Mouse (Mus musculus) small intestine, adult 2 months (tissue): ENCODE results near the gene Fuca1. TPM values are rescaled to one million over a fixed set of nuclear protein-coding genes. Genes with fewer than 3 reads are reported as not detected.

Source experiments
- H3K27ac ChIP-seq: fragments of 200-500 bp; 2 replicates; pipeline ENCODE4 v1.5.1; 2012; ENCODE audit warnings: low read depth, low read length, control low read depth, inconsistent platforms; ENCODE audit not compliant: insufficient read depth
- H3K27me3 ChIP-seq: fragments of 200-500 bp; 2 replicates; pipeline ENCODE4 v1.6.1; 2012; ENCODE audit warnings: mild to moderate bottlenecking, moderate library complexity, low read length, inconsistent platforms; ENCODE audit not compliant: control insufficient read depth, insufficient read depth
- H3K36me3 ChIP-seq: fragments of 200-500 bp; 2 replicates; pipeline ENCODE4 v1.6.1; 2012; ENCODE audit warnings: mild to moderate bottlenecking, low read length, control low read depth, inconsistent platforms; ENCODE audit not compliant: control insufficient read depth, insufficient read depth
- H3K4me1 ChIP-seq: fragments of 200-500 bp; 2 replicates; pipeline ENCODE4 v1.6.1; 2012; ENCODE audit warnings: low read length, inconsistent platforms, mixed read lengths; ENCODE audit not compliant: control insufficient read depth, insufficient read depth, insufficient read length
- H3K4me3 ChIP-seq: fragments of 200-500 bp; 2 replicates; pipeline ENCODE4 v1.5.1; 2012; ENCODE audit warnings: low read depth, mild to moderate bottlenecking, control low read depth, inconsistent platforms, low read length, moderate library complexity
- CTCF ChIP-seq: fragments of 200-500 bp; IDR thresholded peaks from 2 replicates; pipeline ENCODE4 v1.5.1; 2012; ENCODE audit warnings: low read depth, mild to moderate bottlenecking, control low read depth, inconsistent platforms, low read length, moderate library complexity, mixed read lengths; ENCODE audit not compliant: insufficient replicate concordance, insufficient read length; ENCODE audit errors: extremely low read depth
- POLR2A ChIP-seq: fragments of 200-500 bp; IDR thresholded peaks from 2 replicates; pipeline ENCODE4 v1.6.1; 2012; ENCODE audit warnings: low read depth, mild to moderate bottlenecking, control low read depth, inconsistent platforms, low read length, moderate library complexity
- WGBS: fragments of 180-500 bp; shearing (Covaris S2); methylation state at CpG from one replicate; pipeline ENCODE4 v1.1.7; 2018; 5-methylcytosine and 5-hydroxymethylcytosine counted together
- polyA plus RNA-seq: library from polyadenylated mRNA; depleted of rRNA; stranded (reverse); fragments of >200 nt; gene quantifications from 2 replicates; pipeline ENCODE4 v1.2.3, GENCODE M21; 2012; rRNA removed

Fuca1 gene
- polyA plus RNA-seq, 1 experiment, result 108 TPM

GRCm38 (mm10) chr4:135981524-135982063 is 61.1 kb downstream of the Fuca1 start:
- Histone ChIP-seq H3K4me3 (no peak overlapping the region), H3K27ac (peak overlapping the region; percentile 21; the same call in 1 of the 2 replicates), H3K4me1 (peaks cover 14% of the 10 kb centered on the region), H3K27me3 (no peaks in the 10 kb centered on the region), H3K36me3 (peaks cover 24% of the 10 kb centered on the region)
- WGBS, result 35% methylated on average over 7 of the region's 7 CpGs
- TF ChIP-seq CTCF (no peak), POLR2A (no peak)

GRCm38 (mm10) chr4:135984556-135984955 is 64.0 kb downstream of the Fuca1 start:
- WGBS, result 83% methylated on average over 5 of the region's 5 CpGs
- Histone ChIP-seq H3K4me3 (no peak overlapping the region), H3K36me3 (peaks cover 12% of the 10 kb centered on the region), H3K4me1 (peaks cover 14% of the 10 kb centered on the region; the same call in 1 of the 2 replicates), H3K27ac (no peak overlapping the region), H3K27me3 (no peaks in the 10 kb centered on the region)
- TF ChIP-seq POLR2A (no peak), CTCF (no peak)

- Histone ChIP-seq H3K27ac (no peak overlapping the region), H3K4me3 (no peak overlapping the region), H3K27me3 (no peaks in the 10 kb centered on the region), H3K36me3 (peaks cover 12% of the 10 kb centered on the region), H3K4me1 (peaks cover 14% of the 10 kb centered on the region; the same call in 1 of the 2 replicates)
- WGBS, result 73% methylated on average over 5 of the region's 5 CpGs
- TF ChIP-seq CTCF (no peak), POLR2A (no peak)
Observed at GRCm38 (mm10) chr4:135985193-135985592, 64.7 kb downstream of the Fuca1 start.

GRCm38 (mm10) chr4:135985769-135986168 is 65.2 kb downstream of the Fuca1 start:
- TF ChIP-seq POLR2A, result no peak
- TF ChIP-seq CTCF, result no peak
- no peaks in the 10 kb centered on the region for H3K27me3 ChIP-seq
- H3K4me1 ChIP-seq, result peaks cover 13% of the 10 kb centered on the region; the same call in 1 of the 2 replicates
- H3K4me3 ChIP-seq, result peak overlapping the region; percentile 16; the same call in 1 of the 2 replicates
- 80% methylated on average over 7 of the region's 7 CpGs for WGBS
- H3K27ac ChIP-seq, result no peak overlapping the region
- peaks cover 12% of the 10 kb centered on the region for H3K36me3 ChIP-seq

- no peaks in the 10 kb centered on the region for H3K27me3 ChIP-seq
- H3K36me3 ChIP-seq, result peaks cover 12% of the 10 kb centered on the region
- 4% methylated on average over 23 of the region's 23 CpGs for WGBS
- peaks cover 10% of the 10 kb centered on the region; the same call in 1 of the 2 replicates for H3K4me1 ChIP-seq
- H3K4me3 ChIP-seq, result peak overlapping the region; percentile 83
- H3K27ac ChIP-seq, result peak overlapping the region; percentile 32
- TF ChIP-seq CTCF (no peak), POLR2A (no peak)
Observed at GRCm38 (mm10) chr4:135986301-135986942, 65.9 kb downstream of the Fuca1 start.

- no peaks in the 10 kb centered on the region for H3K27me3 ChIP-seq
- TF ChIP-seq CTCF (no peak), POLR2A (peak; percentile 85)
- under 1% methylated on average over 81 of the region's 81 CpGs for WGBS
Observed at GRCm38 (mm10) chr4:135986943-135987710, 66.6 kb downstream of the Fuca1 start, which contains the start of gene Pithd1. Gene Pithd1 (minus strand): TSS chr4:135987264.

GRCm38 (mm10) chr4:135987714-135988113 is 67.2 kb downstream of the Fuca1 start:
- Histone ChIP-seq H3K4me1 (peaks cover 8% of the 10 kb centered on the region; the same call in 1 of the 2 replicates), H3K4me3 (no peak overlapping the region), H3K27ac (no peak overlapping the region), H3K36me3 (peaks cover 12% of the 10 kb centered on the region), H3K27me3 (no peaks in the 10 kb centered on the region)
- TF ChIP-seq POLR2A, result no peak
- no peak for TF ChIP-seq CTCF
- 61% methylated on average over 9 of the region's 9 CpGs for WGBS

More at GRCm38 (mm10) chr4:135986943-135987710, 66.6 kb downstream of the Fuca1 start, which contains the start of gene Pithd1:
- Histone ChIP-seq H3K4me1 (peaks cover 8% of the 10 kb centered on the region; the same call in 1 of the 2 replicates), H3K4me3 (peak within 1 kb of the TSS; percentile 83), H3K36me3 (peaks cover 12% of the 10 kb centered on the region), H3K27ac (peak within 1 kb of the TSS; percentile 72)

Other genes with a start within 250 kb of the Fuca1 start
- gene Ifnlr1, start 234.4 kb upstream of the Fuca1 start, polyA plus RNA-seq, result 4.9 and 11.4 TPM in 2 replicates
- gene Il22ra1, start 192.6 kb upstream of the Fuca1 start, polyA plus RNA-seq, result 62.3 and 171 TPM in 2 replicates
- 0.56 and 1.1 TPM in 2 replicates for gene Myom3, start 161.0 kb upstream of the Fuca1 start, polyA plus RNA-seq
- gene Srsf10, start 65.0 kb upstream of the Fuca1 start, polyA plus RNA-seq, result 29.5 and 48.2 TPM in 2 replicates
- gene Pnrc2, start 46.9 kb upstream of the Fuca1 start, polyA plus RNA-seq, result 2.4 and 8.5 TPM in 2 replicates
- gene Cnr2, start 25.3 kb upstream of the Fuca1 start, polyA plus RNA-seq, result 1.0 and 1.1 TPM in 2 replicates
- 50.3 and 76.6 TPM in 2 replicates for gene Hmgcl, start 25.7 kb downstream of the Fuca1 start, polyA plus RNA-seq
- 116 and 163 TPM in 2 replicates for gene Gale, start 43.0 kb downstream of the Fuca1 start, polyA plus RNA-seq
- gene Lypla2, start 51.9 kb downstream of the Fuca1 start, polyA plus RNA-seq, result 79.6 and 166 TPM in 2 replicates
- 32.2 and 60.0 TPM in 2 replicates for gene Pithd1, start 66.5 kb downstream of the Fuca1 start, polyA plus RNA-seq
- gene Eloa, start 101.0 kb downstream of the Fuca1 start, polyA plus RNA-seq, result 3.6 and 6.2 TPM in 2 replicates
- gene Rpl11, start 132.7 kb downstream of the Fuca1 start, polyA plus RNA-seq, result 176 and 224 TPM in 2 replicates
- 262 and 519 TPM in 2 replicates for gene Id3, start 222.8 kb downstream of the Fuca1 start, polyA plus RNA-seq